Mouse (Mus musculus) colon, adult 2 months (tissue): ENCODE measurements around the gene Tmed8. TPM values are rescaled to one million over a fixed set of nuclear protein-coding genes. Genes with fewer than 3 reads are reported as not detected.

Experiments used
- polyA plus RNA-seq: library from polyadenylated mRNA; depleted of rRNA; stranded (reverse); fragments of >200 nt; gene quantifications from 2 replicates; pipeline ENCODE4 v1.2.3, GENCODE M21; 2012; rRNA removed

Gene Tmed8
- 1.8 and 2.0 TPM in 2 replicates for polyA plus RNA-seq

GRCm38 (mm10) chr12:87199973-87200586 is at the start of gene Tmed8:
Gene Tmed8 (minus strand): TSS chr12:87200454.

GRCm38 (mm10) chr12:87238632-87239031 is 38.4 kb upstream of the Tmed8 start, which contains the start of gene Noxred1:
Gene Noxred1 (minus strand): TSS chr12:87238732.

GRCm38 (mm10) chr12:87199206-87199972 is 865 bp downstream of the Tmed8 start, which contains the start of gene Samd15:
Gene Samd15 (plus strand): TSS chr12:87199723.

GRCm38 (mm10) chr12:87147395-87148089 is 52.7 kb downstream of the Tmed8 start, which contains the start of gene Pomt2:
Gene Pomt2 (minus strand): TSS chr12:87147968.

GRCm38 (mm10) chr12:87146966-87147365 is 53.3 kb downstream of the Tmed8 start, which contains the start of gene Gstz1:
Gene Gstz1 (plus strand): TSS chr12:87147165.

Other genes starting within 250 kb of the Tmed8 start
- gene Zdhhc22, start 210.0 kb downstream of the Tmed8 start, polyA plus RNA-seq, result 0.50 TPM in 1 of 2 replicates, not detected in the other
- gene Tmem63c, start 179.1 kb downstream of the Tmed8 start, polyA plus RNA-seq, result 0.53 and 0.80 TPM in 2 replicates
- 5.9 and 7.3 TPM in 2 replicates for gene Ngb, start 97.9 kb downstream of the Tmed8 start, polyA plus RNA-seq
- gene Gstz1, start 53.3 kb downstream of the Tmed8 start, polyA plus RNA-seq, result 25.0 and 32.1 TPM in 2 replicates
- 10.8 and 13.9 TPM in 2 replicates for gene Pomt2, start 52.5 kb downstream of the Tmed8 start, polyA plus RNA-seq
- gene Samd15, start 731 bp downstream of the Tmed8 start, polyA plus RNA-seq, result 0.20 TPM in 1 of 2 replicates, not detected in the other
- gene Noxred1, start 38.3 kb upstream of the Tmed8 start, polyA plus RNA-seq, result 0.40 and 0.44 TPM in 2 replicates
- gene Vipas39, start 65.8 kb upstream of the Tmed8 start, polyA plus RNA-seq, result 23.7 and 24.5 TPM in 2 replicates
- gene Ahsa1, start 66.0 kb upstream of the Tmed8 start, polyA plus RNA-seq, result 43.3 and 45.1 TPM in 2 replicates
- gene Ism2, start 99.3 kb upstream of the Tmed8 start, polyA plus RNA-seq, result 0.22 and 0.27 TPM in 2 replicates
- 25.4 and 26.5 TPM in 2 replicates for gene Sptlc2, start 187.9 kb upstream of the Tmed8 start, polyA plus RNA-seq
- gene Slirp, start 243.4 kb upstream of the Tmed8 start, polyA plus RNA-seq, result 7.6 and 8.3 TPM in 2 replicates
- gene Alkbh1, start 243.6 kb upstream of the Tmed8 start, polyA plus RNA-seq, result 13.7 and 14.7 TPM in 2 replicates